Mouse (Mus musculus): ENCODE results near the gene Ccl8. TPM values are rescaled to one million over a fixed set of nuclear protein-coding genes. Genes with fewer than 3 reads are reported as not detected.

Ccl8 gene
- total RNA-seq, 2 experiments from 2014 or later = not detected

Other genes with a start within 250 kb of the Ccl8 start
- gene Asic2, start 146.7 kb upstream of the Ccl8 start, total RNA-seq (2015) = not detected in 2 replicates
- not detected in 2 replicates for gene Asic2, start 146.7 kb upstream of the Ccl8 start, total RNA-seq (2017)
- gene Ccl2, start 79.6 kb upstream of the Ccl8 start, total RNA-seq (2015) = 45.4 and 58.9 TPM in 2 replicates
- gene Ccl2, start 79.6 kb upstream of the Ccl8 start, total RNA-seq (2017) = 26.0 and 31.5 TPM in 2 replicates
- not detected in 2 replicates for gene Gm17268, start 76.6 kb upstream of the Ccl8 start, total RNA-seq (2015)
- gene Gm17268, start 76.6 kb upstream of the Ccl8 start, total RNA-seq (2017) = not detected in 2 replicates
- gene Ccl7, start 69.5 kb upstream of the Ccl8 start, total RNA-seq (2015) = 0.74 TPM in 1 of 2 replicates, not detected in the other
- not detected in 2 replicates for gene Ccl7, start 69.5 kb upstream of the Ccl8 start, total RNA-seq (2017)
- not detected in 2 replicates for gene Ccl11, start 57.4 kb upstream of the Ccl8 start, total RNA-seq (2015)
- not detected in 2 replicates for gene Ccl11, start 57.4 kb upstream of the Ccl8 start, total RNA-seq (2017)
- gene Ccl12, start 13.3 kb upstream of the Ccl8 start, total RNA-seq (2015) = not detected in 2 replicates
- gene Ccl12, start 13.3 kb upstream of the Ccl8 start, total RNA-seq (2017) = not detected in 2 replicates
- gene Ccl1, start 190.5 kb downstream of the Ccl8 start, total RNA-seq (2015) = not detected in 2 replicates
- not detected in 2 replicates for gene Ccl1, start 190.5 kb downstream of the Ccl8 start, total RNA-seq (2017)